Mouse (Mus musculus) heart, embryonic 12.5 days (tissue): ENCODE measurements around the gene Kdm4d. TPM values are rescaled to one million over a fixed set of nuclear protein-coding genes. Genes with fewer than 3 reads are reported as not detected.

ENCODE experiments used
- ATAC-seq: fragments of 200-750 bp; cut with Nextera tagmentation; 2 replicates; pipeline ENCODE4 v1.8.0; 2017; ENCODE audit warnings: moderate TSS enrichment, moderate library complexity; ENCODE audit not compliant: insufficient number of reproducible peaks, low FRiP score
- H3K27ac ChIP-seq: fragments of 300-500 bp; sonication (generic); 2 replicates; pipeline ENCODE4 v1.5.1; 2016; ENCODE audit warnings: mild to moderate bottlenecking, moderate library complexity; ENCODE audit not compliant: poor library complexity, severe bottlenecking
- H3K27me3 ChIP-seq: fragments of 300-500 bp; sonication (generic); replicated peaks from 2 replicates; pipeline ENCODE4 v1.6.1; 2016; ENCODE audit warnings: mild to moderate bottlenecking, moderate library complexity
- H3K36me3 ChIP-seq: fragments of 300-500 bp; sonication (generic); 2 replicates; pipeline ENCODE4 v1.6.1; 2016; ENCODE audit warnings: mild to moderate bottlenecking, moderate library complexity
- H3K4me1 ChIP-seq: fragments of 300-500 bp; sonication (generic); replicated peaks from 2 replicates; pipeline ENCODE4 v1.6.1; 2016; ENCODE audit warnings: mild to moderate bottlenecking
- H3K4me2 ChIP-seq: fragments of 300-500 bp; sonication (generic); 2 replicates; pipeline ENCODE4 v1.6.1; 2016; ENCODE audit warnings: mild to moderate bottlenecking, moderate library complexity
- H3K4me3 ChIP-seq: fragments of 300-500 bp; sonication (generic); 2 replicates; pipeline ENCODE4 v1.5.1; 2016; ENCODE audit warnings: mild to moderate bottlenecking
- H3K9ac ChIP-seq: fragments of 300-500 bp; sonication (generic); 2 replicates; pipeline ENCODE4 v1.6.1; 2016; ENCODE audit warnings: mild to moderate bottlenecking, moderate library complexity
- H3K9me3 ChIP-seq: fragments of 300-500 bp; sonication (generic); replicated peaks from 2 replicates; pipeline ENCODE4 v1.6.1; 2016; ENCODE audit warnings: mild to moderate bottlenecking, moderate library complexity
- WGBS: fragments of 180-500 bp; shearing (Covaris S2); methylation state at CpG from one replicate; pipeline ENCODE4 v1.1.7; 2016; 5-methylcytosine and 5-hydroxymethylcytosine counted together
- polyA plus RNA-seq: library from polyadenylated mRNA; unstranded; fragments of >200 nt; fragmentation: Nextera tagmentation; extraction: Ambion mirVana; gene quantifications from 2 replicates; pipeline ENCODE4 v1.2.1, GENCODE M21; 2016

Kdm4d gene
- polyA plus RNA-seq, 1 experiment from 2014 or later, result 0.15 TPM

DNA sequence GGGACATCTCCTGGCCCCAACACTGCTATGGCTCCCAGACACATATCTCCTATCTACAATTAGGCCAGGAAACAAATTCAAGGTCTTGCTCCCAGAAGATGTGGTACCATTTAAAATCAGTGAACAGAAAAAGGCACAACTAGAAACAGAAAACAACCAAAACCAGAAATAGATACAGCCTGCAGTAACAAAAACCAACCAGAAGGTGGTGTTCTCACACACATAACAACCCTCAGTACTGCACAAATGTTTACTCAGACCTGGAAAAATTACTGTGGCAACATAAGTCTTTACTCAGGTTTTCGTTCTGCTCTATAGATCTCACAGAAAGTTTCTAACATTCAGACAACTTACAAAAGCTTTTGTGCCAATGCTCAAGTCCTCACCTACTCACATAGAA lies 59.9 kb downstream of the Kdm4d start:
- no peaks in the 10 kb centered on the region for H3K36me3 ChIP-seq
- H3K9me3 ChIP-seq, result no peaks in the 10 kb centered on the region
- no peak overlapping the region for H3K27ac ChIP-seq
- H3K9ac ChIP-seq, result no peak overlapping the region
- H3K27me3 ChIP-seq, result no peaks in the 10 kb centered on the region
- ATAC-seq, result no peak
- H3K4me2 ChIP-seq, result no peak overlapping the region
- H3K4me1 ChIP-seq, result no peaks in the 10 kb centered on the region
- H3K4me3 ChIP-seq, result no peak overlapping the region
- 93% methylated on average over 1 of the region's 1 CpGs for WGBS

DNA sequence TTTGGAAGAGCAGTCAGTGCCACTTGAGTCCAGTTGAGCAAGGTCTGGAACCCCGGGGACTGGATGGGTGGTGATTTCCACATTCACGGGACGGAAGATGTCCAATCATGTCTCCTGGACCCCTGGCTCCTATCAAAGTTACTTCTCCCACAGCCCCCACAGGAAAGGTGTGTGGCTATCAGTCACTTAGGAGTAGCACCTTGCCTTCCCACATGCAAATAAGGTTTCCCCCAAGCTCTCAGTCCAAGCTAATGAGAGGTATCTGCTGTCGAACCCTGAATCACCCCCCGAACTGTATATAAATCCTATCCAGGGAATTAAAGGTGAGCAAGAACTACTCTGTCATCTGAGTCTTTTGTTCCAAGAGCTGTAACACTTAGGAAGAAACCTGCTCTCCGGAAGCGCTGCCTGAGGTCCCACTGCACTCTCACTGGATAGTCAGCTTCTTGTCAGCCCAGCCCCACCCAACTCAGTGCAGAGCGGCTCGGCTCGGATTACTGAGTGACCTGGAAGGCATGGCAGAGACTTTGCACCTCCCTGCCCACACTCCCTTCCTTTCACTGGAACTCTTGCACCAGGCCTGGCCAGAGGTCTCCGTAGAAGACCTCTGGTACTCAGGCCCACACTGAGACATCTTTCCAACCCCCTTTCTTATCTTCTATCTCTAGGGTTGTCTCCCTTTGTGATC lies 66.9 kb downstream of the Kdm4d start:
- Histone ChIP-seq H3K36me3 (no peaks in the 10 kb centered on the region), H3K4me2 (no peak overlapping the region), H3K4me1 (no peaks in the 10 kb centered on the region), H3K9me3 (no peaks in the 10 kb centered on the region), H3K9ac (no peak overlapping the region), H3K27me3 (no peaks in the 10 kb centered on the region), H3K27ac (no peak overlapping the region), H3K4me3 (no peak overlapping the region)
- 45% methylated on average over 11 of the region's 11 CpGs for WGBS
- ATAC-seq, result no peak

Other genes with a start within 250 kb of the Kdm4d start
- 14.1 and 15.5 TPM in 2 replicates for gene Sesn3, start 225.4 kb downstream of the Kdm4d start, polyA plus RNA-seq
- gene Endod1, start 119.0 kb downstream of the Kdm4d start, polyA plus RNA-seq, result 10.7 TPM in 2 replicates
- gene Cwc15, start 135 bp upstream of the Kdm4d start, polyA plus RNA-seq, result 126 and 130 TPM in 2 replicates
- 20.5 and 20.6 TPM in 2 replicates for gene Amotl1, start 144.6 kb upstream of the Kdm4d start, polyA plus RNA-seq
- gene Piwil4, start 240.3 kb upstream of the Kdm4d start, polyA plus RNA-seq, result 0.08 TPM in 1 of 2 replicates, not detected in the other